Mouse (Mus musculus) frontal cortex, postnatal 10 days (tissue): ENCODE results near the gene Mrpl40.

ENCODE experiments used
- DNase-seq, 2 experiments: peaks; one replicate each; pipeline ENCODE4 v3.0.0; 2022; ENCODE audit warnings: low spot score in 2 of 2, mixed read lengths in 1 of 2

The Mrpl40 gene

DNA sequence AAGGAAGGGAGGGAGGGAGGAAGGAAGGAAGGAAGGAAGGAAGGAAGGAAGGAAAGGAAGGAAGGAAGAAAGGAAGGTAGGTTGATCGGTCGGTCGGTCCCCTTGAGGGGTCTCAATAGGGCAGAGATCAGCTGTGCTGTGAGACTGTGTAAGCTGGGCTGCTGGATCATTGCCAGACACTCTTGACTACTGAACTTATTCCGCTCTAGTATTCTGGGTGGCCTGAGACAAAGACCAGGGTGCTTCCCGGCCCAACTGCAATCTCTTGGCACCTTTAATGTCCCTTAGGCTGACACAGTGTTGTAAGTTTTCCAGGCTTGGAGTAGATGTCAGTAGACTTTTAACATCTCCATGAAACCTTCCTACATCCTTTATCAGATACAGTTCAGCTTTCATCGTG is 47.6 kb downstream of the Mrpl40 start:
- no peak for DNase-seq

DNA sequence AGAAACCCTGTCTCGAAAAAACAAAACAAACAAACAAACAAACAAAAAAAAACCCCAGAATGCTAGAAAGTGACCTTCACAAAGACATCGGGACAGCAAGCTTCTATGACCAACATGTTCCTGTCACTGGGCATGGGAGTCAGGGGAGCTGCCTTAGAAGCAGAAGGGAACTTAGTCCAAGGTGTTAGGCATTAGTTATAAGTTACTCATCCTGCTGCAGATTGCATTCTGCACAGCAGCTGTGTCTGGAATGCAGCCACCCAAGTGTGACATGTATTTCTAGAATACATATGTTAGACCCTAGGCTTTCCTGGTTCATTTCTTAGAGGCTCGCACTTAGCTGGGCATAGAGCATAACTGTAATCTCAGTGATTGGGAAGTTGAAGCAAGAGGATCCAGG is 48.0 kb downstream of the Mrpl40 start:
- DNase-seq, result no peak

DNA sequence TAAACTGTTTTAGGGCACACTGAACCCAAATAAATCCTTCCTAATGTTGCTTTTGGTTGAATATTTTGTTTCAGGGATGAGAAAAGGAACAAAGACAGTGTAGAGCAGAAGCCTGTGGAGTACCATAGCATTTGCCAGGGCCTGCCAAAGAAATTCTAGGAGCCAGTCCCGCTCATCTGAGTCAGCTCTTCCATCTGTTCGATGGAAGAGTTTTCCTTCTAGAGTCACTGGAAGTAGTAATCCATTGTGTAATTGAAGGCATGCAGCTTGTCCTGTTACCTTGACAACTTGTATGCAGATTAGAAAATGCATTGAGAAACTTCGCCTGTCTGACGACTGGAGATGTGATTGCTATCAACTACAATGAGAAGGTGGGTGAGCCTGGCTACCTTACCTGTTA is 53.7 kb downstream of the Mrpl40 start:
- DNase-seq, result no peak

DNA sequence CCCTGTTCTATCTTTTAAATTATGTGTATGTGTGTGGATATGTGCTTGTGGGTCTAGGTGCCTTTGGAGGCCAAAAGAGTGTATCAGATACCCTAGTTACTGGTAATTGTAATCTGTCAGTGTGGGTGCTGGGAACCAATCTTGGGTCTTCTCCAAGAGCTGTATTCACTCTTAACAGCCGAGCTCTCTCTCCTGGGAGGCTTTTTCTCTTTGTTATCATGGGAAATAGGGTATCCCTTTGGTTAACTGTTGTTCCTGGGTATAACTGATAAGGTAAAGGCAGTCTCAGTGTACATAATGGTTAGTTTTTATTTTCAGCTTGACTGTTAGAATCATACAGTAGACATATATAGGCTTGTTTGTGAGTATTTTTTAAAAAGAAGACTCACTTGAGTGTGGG is 54.3 kb downstream of the Mrpl40 start:
- DNase-seq, result no peak
